Mouse (Mus musculus) MEL (cell line): ENCODE results near the gene Vav3. TPM values are rescaled to one million over a fixed set of nuclear protein-coding genes. Genes with fewer than 3 reads are reported as not detected.
A peak's percentile ranks its signal among the peaks of the same experiment; 100 is the strongest.

Experiments
- DNase-seq: peaks from one replicate; pipeline ENCODE4 v3.0.0; 2011; ENCODE audit warnings: low read depth, low spot score
- H3K27ac ChIP-seq: 2 replicates; pipeline ENCODE4 v1.5.1; 2012; ENCODE audit warnings: low read depth, mild to moderate bottlenecking, control low read depth, low read length, moderate library complexity; ENCODE audit not compliant: control insufficient read depth
- H3K27me3 ChIP-seq, 2 experiments: fragments of 150-350 bp in 1 of 2; sonication (generic) in 1 of 2; 2 replicates each; pipeline ENCODE4 v1.6.1; 2012; ENCODE audit warnings: low read length in 2 of 2, mild to moderate bottlenecking in 2 of 2, improper control_type of control experiment in 1 of 2, moderate library complexity in 1 of 2; ENCODE audit not compliant: insufficient read depth in 2 of 2, control insufficient read depth in 1 of 2
- H3K36me3 ChIP-seq, 2 experiments: 2 replicates each; pipeline ENCODE4 v1.6.1; 2012 to 2014; ENCODE audit warnings: low read length in 2 of 2, improper control_type of control experiment in 1 of 2, inconsistent platforms in 1 of 2, mild to moderate bottlenecking in 1 of 2; ENCODE audit not compliant: insufficient read depth in 2 of 2, control insufficient read depth in 1 of 2
- H3K4me1 ChIP-seq, 2 experiments: fragments of 150-350 bp in 1 of 2; sonication (generic) in 1 of 2; 2 replicates each; pipeline ENCODE4 v1.6.1; 2012; ENCODE audit warnings: low read length in 2 of 2, improper control_type of control experiment in 1 of 2, mild to moderate bottlenecking in 1 of 2; ENCODE audit not compliant: insufficient read depth in 2 of 2, control insufficient read depth in 1 of 2
- H3K4me3 ChIP-seq, 2 experiments: fragments of 150-350 bp in 1 of 2; sonication (generic) in 1 of 2; 2 replicates each; pipeline ENCODE4 v1.5.1; 2012; ENCODE audit warnings: low read depth in 2 of 2, low read length in 2 of 2, mild to moderate bottlenecking in 2 of 2, moderate library complexity in 2 of 2, control low read depth in 1 of 2, improper control_type of control experiment in 1 of 2; ENCODE audit not compliant: control insufficient read depth in 1 of 2, insufficient read depth in 1 of 2
- H3K79me2 ChIP-seq: 2 replicates; pipeline ENCODE4 v1.6.1; 2012; ENCODE audit warnings: mild to moderate bottlenecking, low read length, moderate library complexity; ENCODE audit not compliant: control insufficient read depth, poor library complexity, insufficient read depth
- H3K9ac ChIP-seq: 2 replicates; pipeline ENCODE4 v1.6.1; 2012; ENCODE audit warnings: low read depth, mild to moderate bottlenecking, control low read depth, low read length, moderate library complexity; ENCODE audit not compliant: control insufficient read depth, poor library complexity, severe bottlenecking
- H3K9me3 ChIP-seq: fragments of 150-350 bp; sonication (generic); replicated peaks from 2 replicates; pipeline ENCODE4 v1.6.1; 2012; ENCODE audit warnings: mild to moderate bottlenecking, low read length, improper control_type of control experiment, moderate library complexity; ENCODE audit not compliant: insufficient read depth
- BHLHE40 ChIP-seq: IDR thresholded peaks from 2 replicates; pipeline ENCODE4 v1.6.1; 2012; ENCODE audit warnings: low read depth, mild to moderate bottlenecking, inconsistent platforms, low read length, improper control_type of control experiment, borderline replicate concordance
- CHD2 ChIP-seq: IDR thresholded peaks from 2 replicates; pipeline ENCODE4 v1.6.1; 2011; ENCODE audit warnings: low read length, improper control_type of control experiment
- CTCF ChIP-seq, 3 experiments: IDR thresholded peaks in 2 of 3; conservative IDR thresholded peaks in 1 of 3; 2 replicates each; pipeline ENCODE4 v1.5.1; 2011 to 2012; ENCODE audit warnings: low read length in 3 of 3, low read depth in 2 of 3, mild to moderate bottlenecking in 2 of 3, improper control_type of control experiment in 1 of 3, inconsistent platforms in 1 of 3, mixed read lengths in 1 of 3, moderate library complexity in 1 of 3; ENCODE audit not compliant: control insufficient read depth in 1 of 3, insufficient read depth in 1 of 3, poor library complexity in 1 of 3, severe bottlenecking in 1 of 3
- ELF1 ChIP-seq: IDR thresholded peaks from 2 replicates; pipeline ENCODE4 v1.6.1; 2014; ENCODE audit warnings: low read depth, mild to moderate bottlenecking, inconsistent platforms, low read length, improper control_type of control experiment, moderate library complexity
- EP300 ChIP-seq, 2 experiments: IDR thresholded peaks; 2 replicates each; pipeline ENCODE4 v1.6.1; 2011; ENCODE audit warnings: improper control_type of control experiment in 2 of 2, low read length in 2 of 2, low read depth in 1 of 2, mild to moderate bottlenecking in 1 of 2
- GABPA ChIP-seq: IDR thresholded peaks from 2 replicates; pipeline ENCODE4 v1.6.1; 2012; ENCODE audit warnings: low read depth, mild to moderate bottlenecking, inconsistent platforms, low read length, improper control_type of control experiment, moderate library complexity
- GATA1 ChIP-seq: IDR thresholded peaks from 2 replicates; pipeline ENCODE4 v1.6.1; 2011; ENCODE audit warnings: low read depth, low read length, improper control_type of control experiment
- JUND ChIP-seq: IDR thresholded peaks from 2 replicates; pipeline ENCODE4 v1.6.1; 2011; ENCODE audit warnings: low read depth, mild to moderate bottlenecking, improper control_type of control experiment, low read length
- KAT2A ChIP-seq: conservative IDR thresholded peaks from 2 replicates; pipeline ENCODE4 v1.6.1; 2012; ENCODE audit warnings: low read depth, low read length, improper control_type of control experiment, inconsistent platforms
- MAFK ChIP-seq: IDR thresholded peaks from 2 replicates; pipeline ENCODE4 v1.6.1; 2011; ENCODE audit warnings: low read depth, mild to moderate bottlenecking, low read length, improper control_type of control experiment, borderline replicate concordance
- MAX ChIP-seq: IDR thresholded peaks from 2 replicates; pipeline ENCODE4 v1.6.1; 2011; ENCODE audit warnings: low read length, improper control_type of control experiment
- MAZ ChIP-seq: IDR thresholded peaks from 2 replicates; pipeline ENCODE4 v1.6.1; 2012; ENCODE audit warnings: low read depth, mild to moderate bottlenecking, inconsistent platforms, low read length, improper control_type of control experiment
- MYB ChIP-seq: IDR thresholded peaks from 2 replicates; pipeline ENCODE4 v1.6.1; 2011; ENCODE audit warnings: mild to moderate bottlenecking, low read depth, low read length, improper control_type of control experiment
- MYC ChIP-seq: IDR thresholded peaks from 2 replicates; pipeline ENCODE4 v1.6.1; 2011; ENCODE audit warnings: low read depth, mild to moderate bottlenecking, low read length, improper control_type of control experiment, moderate library complexity
- POLR2A ChIP-seq, 2 experiments: IDR thresholded peaks; 2 replicates each; pipeline ENCODE4 v1.6.1; 2011 to 2012; ENCODE audit warnings: low read length in 2 of 2, mild to moderate bottlenecking in 2 of 2, control low read depth in 1 of 2, improper control_type of control experiment in 1 of 2, low read depth in 1 of 2, moderate library complexity in 1 of 2; ENCODE audit not compliant: control insufficient read depth in 1 of 2, insufficient read depth in 1 of 2, poor library complexity in 1 of 2
- POLR2AphosphoS2 ChIP-seq: IDR thresholded peaks from 2 replicates; pipeline ENCODE4 v1.6.1; 2011; ENCODE audit warnings: low read length, improper control_type of control experiment
- RAD21 ChIP-seq: IDR thresholded peaks from 2 replicates; pipeline ENCODE4 v1.6.1; 2011; ENCODE audit warnings: mild to moderate bottlenecking, low read depth, low read length, improper control_type of control experiment
- RCOR1 ChIP-seq: IDR thresholded peaks from 2 replicates; pipeline ENCODE4 v1.6.1; 2012; ENCODE audit warnings: low read depth, mild to moderate bottlenecking, inconsistent platforms, low read length, improper control_type of control experiment
- SIN3A ChIP-seq: IDR thresholded peaks from 2 replicates; pipeline ENCODE4 v1.6.1; 2012; ENCODE audit warnings: low read length, improper control_type of control experiment, inconsistent platforms
- TAL1 ChIP-seq: IDR thresholded peaks from 2 replicates; pipeline ENCODE4 v1.6.1; 2012; ENCODE audit warnings: mild to moderate bottlenecking, inconsistent platforms, low read length, moderate library complexity, mixed read lengths
- TBP ChIP-seq: IDR thresholded peaks from 2 replicates; pipeline ENCODE4 v1.8.0; 2011; ENCODE audit warnings: low read depth, low read length, improper control_type of control experiment
- TCF12 ChIP-seq: IDR thresholded peaks from 2 replicates; pipeline ENCODE4 v1.6.1; 2014; ENCODE audit warnings: low read depth, mild to moderate bottlenecking, inconsistent platforms, low read length, improper control_type of control experiment, moderate library complexity
- UBTF ChIP-seq: IDR thresholded peaks from 2 replicates; pipeline ENCODE4 v1.6.1; 2012; ENCODE audit warnings: low read depth, mild to moderate bottlenecking, inconsistent platforms, low read length, improper control_type of control experiment, moderate library complexity, borderline replicate concordance; ENCODE audit not compliant: insufficient read depth
- USF1 ChIP-seq: IDR thresholded peaks from 2 replicates; pipeline ENCODE4 v1.6.1; 2014; ENCODE audit warnings: low read depth, mild to moderate bottlenecking, inconsistent platforms, low read length, improper control_type of control experiment, moderate library complexity
- USF2 ChIP-seq, 2 experiments: IDR thresholded peaks; 2 replicates each; pipeline ENCODE4 v1.6.1; 2011 to 2012; ENCODE audit warnings: improper control_type of control experiment in 2 of 2, low read length in 2 of 2, borderline replicate concordance in 1 of 2, inconsistent platforms in 1 of 2, low read depth in 1 of 2, mild to moderate bottlenecking in 1 of 2; ENCODE audit not compliant: insufficient read depth in 1 of 2
- ZKSCAN1 ChIP-seq: IDR thresholded peaks from 2 replicates; pipeline ENCODE4 v1.6.1; 2012; ENCODE audit warnings: low read depth, mild to moderate bottlenecking, inconsistent platforms, low read length, improper control_type of control experiment, moderate library complexity
- ZMIZ1 ChIP-seq: IDR thresholded peaks from 2 replicates; pipeline ENCODE4 v1.6.1; 2012; ENCODE audit warnings: low read depth, mild to moderate bottlenecking, inconsistent platforms, low read length, improper control_type of control experiment, moderate library complexity
- polyA plus RNA-seq, 2 experiments: library from polyadenylated mRNA; stranded (reverse) in 1 of 2; unstranded in 1 of 2; fragments of >175 nt in 1 of 2; fragments of >200 nt in 1 of 2; gene quantifications; 2 replicates each; pipeline versions ENCODE4 v1.2.1 to v1.2.4; 2012; ENCODE audit warnings: low replicate concordance in 2 of 2, low read depth in 1 of 2; ENCODE audit not compliant: insufficient read length in 2 of 2, insufficient read depth in 1 of 2, missing spikeins in 1 of 2
- total RNA-seq: library from RNA; depleted of rRNA; stranded (reverse); fragments of 300-350 nt; gene quantifications from 2 replicates; pipeline ENCODE4 v1.2.3, GENCODE M21; 2012

Gene Vav3
- total and polyA plus RNA-seq, 3 experiments, result not detected

DNA sequence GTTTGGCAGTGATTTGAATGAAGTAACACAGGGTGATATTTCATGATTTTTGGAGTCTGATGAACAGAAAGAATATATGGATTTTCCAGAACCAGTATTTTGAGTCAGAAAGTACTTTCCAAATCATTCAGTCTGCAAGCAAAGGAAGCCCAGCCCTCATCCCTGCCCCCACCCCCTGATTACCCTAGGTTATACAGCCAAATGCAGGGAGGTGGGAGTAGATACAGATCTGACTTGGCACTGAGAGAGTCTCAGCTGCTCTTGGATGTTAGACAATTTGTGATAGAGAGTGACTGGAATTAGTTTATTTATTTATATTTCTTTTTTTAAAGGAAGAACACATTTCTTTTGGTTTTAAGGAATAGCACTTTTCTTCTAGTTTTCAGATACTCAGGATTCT, 18.2 kb upstream of the Vav3 start:
- Histone ChIP-seq H3K27ac (no peak overlapping the region), H3K9me3 (no peaks in the 10 kb centered on the region), H3K4me1 (no peaks in the 10 kb centered on the region), H3K27me3 (no peaks in the 10 kb centered on the region), H3K79me2 (no peaks in the 10 kb centered on the region), H3K9ac (no peak overlapping the region), H3K4me3 (no peak overlapping the region), H3K36me3 (no peaks in the 10 kb centered on the region; a peak in 1 of 4 replicates)
- TF ChIP-seq ELF1, result no peak
- TF ChIP-seq SIN3A, result no peak
- no peak for TF ChIP-seq MYC
- no peak for TF ChIP-seq BHLHE40
- TF ChIP-seq MYB, result no peak
- TF ChIP-seq TCF12, result no peak
- no peak for TF ChIP-seq USF1
- TF ChIP-seq TBP, result no peak
- no peak for TF ChIP-seq GABPA
- TF ChIP-seq MAFK, result no peak
- no peak for TF ChIP-seq ZMIZ1
- TF ChIP-seq MAZ, result no peak
- TF ChIP-seq MAX, result no peak
- TF ChIP-seq CTCF (IDR thresholded peaks at IDR 0.05 in 2 of 3, conservative IDR thresholded peaks at IDR 0.05 in 1 of 3; ENCODE audit: control insufficient read depth in 1 of 3, insufficient read depth in 1 of 3, low read depth in 2 of 3, low read length in 3 of 3, poor library complexity in 1 of 3, severe bottlenecking in 1 of 3), result no peak
- no peak for TF ChIP-seq KAT2A
- no peak for TF ChIP-seq USF2 (IDR thresholded peaks at IDR 0.05; ENCODE audit: borderline replicate concordance in 1 of 2, insufficient read depth in 1 of 2, low read depth in 1 of 2, low read length in 2 of 2)
- TF ChIP-seq JUND, result no peak
- no peak for TF ChIP-seq ZKSCAN1
- TF ChIP-seq RCOR1, result no peak
- DNase-seq, result no peak

- H3K79me2 ChIP-seq, result no peaks in the 10 kb centered on the region
- H3K4me1 ChIP-seq, result no peaks in the 10 kb centered on the region
- no peak overlapping the region for H3K4me3 ChIP-seq
- H3K27ac ChIP-seq, result no peak overlapping the region
- H3K9ac ChIP-seq, result no peak overlapping the region
- DNase-seq, result peak; percentile 22
- H3K36me3 ChIP-seq, result no peaks in the 10 kb centered on the region; a peak in 1 of 4 replicates
- TF ChIP-seq EP300 (IDR thresholded peaks at IDR 0.05; ENCODE audit: low read depth in 1 of 2, low read length in 2 of 2) (no peak), CTCF (IDR thresholded peaks at IDR 0.05 in 2 of 3, conservative IDR thresholded peaks at IDR 0.05 in 1 of 3; ENCODE audit: control insufficient read depth in 1 of 3, insufficient read depth in 1 of 3, low read depth in 2 of 3, low read length in 3 of 3, poor library complexity in 1 of 3, severe bottlenecking in 1 of 3) (no peak), TCF12 (no peak), ELF1 (no peak), GATA1 (no peak), USF1 (no peak), TAL1 (no peak), CHD2 (no peak), ZMIZ1 (no peak), MAZ (no peak), POLR2AphosphoS2 (no peak), POLR2A (IDR thresholded peaks at IDR 0.05; ENCODE audit: control insufficient read depth in 1 of 2, insufficient read depth in 1 of 2, low read depth in 1 of 2, low read length in 2 of 2, poor library complexity in 1 of 2) (no peak), MYC (no peak), RAD21 (no peak), RCOR1 (no peak), UBTF (no peak)
- no peaks in the 10 kb centered on the region for H3K9me3 ChIP-seq
- no peaks in the 10 kb centered on the region; a peak in 1 of 4 replicates for H3K27me3 ChIP-seq
Observed at GRCm38 (mm10) chr3:109323447-109324300, 16.8 kb upstream of the Vav3 start.
